Mouse (Mus musculus) intestine, embryonic 16.5 days (tissue): Measurements from ENCODE around the gene Slc13a5. TPM values are rescaled to one million over a fixed set of nuclear protein-coding genes. Genes with fewer than 3 reads are reported as not detected.

Source experiments
- ATAC-seq: fragments of 200-750 bp; cut with Nextera tagmentation; 2 replicates; pipeline ENCODE4 v1.8.0; 2017; ENCODE audit warnings: moderate TSS enrichment, moderate library complexity
- H3K27ac ChIP-seq: fragments of 300-500 bp; sonication (generic); 2 replicates; pipeline ENCODE4 v1.5.1; 2014; ENCODE audit warnings: mild to moderate bottlenecking, low read length
- H3K27me3 ChIP-seq: fragments of 300-500 bp; sonication (generic); replicated peaks from 2 replicates; pipeline ENCODE4 v1.6.1; 2014; ENCODE audit warnings: low read length, control low read depth, mixed read lengths; ENCODE audit not compliant: control insufficient read depth, insufficient read depth
- H3K36me3 ChIP-seq: fragments of 300-500 bp; sonication (generic); 2 replicates; pipeline ENCODE4 v1.6.1; 2014; ENCODE audit warnings: low read length, control low read depth; ENCODE audit not compliant: control insufficient read depth, insufficient read depth
- H3K4me1 ChIP-seq: fragments of 300-500 bp; sonication (generic); 2 replicates; pipeline ENCODE4 v1.6.1; 2014; ENCODE audit warnings: low read length, control low read depth, mixed read lengths; ENCODE audit not compliant: control insufficient read depth, insufficient read depth
- H3K4me2 ChIP-seq: fragments of 300-500 bp; sonication (generic); 2 replicates; pipeline ENCODE4 v1.6.1; 2014; ENCODE audit warnings: low read depth, low read length, control low read depth
- H3K4me3 ChIP-seq: fragments of 300-500 bp; sonication (generic); 2 replicates; pipeline ENCODE4 v1.5.1; 2014; ENCODE audit warnings: mild to moderate bottlenecking, low read length
- H3K9ac ChIP-seq: fragments of 300-500 bp; sonication (generic); 2 replicates; pipeline ENCODE4 v1.6.1; 2014; ENCODE audit warnings: low read depth, low read length
- H3K9me3 ChIP-seq: fragments of 300-500 bp; sonication (generic); 2 replicates; pipeline ENCODE4 v1.6.1; 2016; ENCODE audit warnings: low read length, control low read depth; ENCODE audit not compliant: control insufficient read depth
- WGBS: fragments of 180-500 bp; shearing (Covaris S2); extraction: QIAGEN DNeasy Blood & Tissue Kit; methylation state at CpG from one replicate; pipeline ENCODE4 v1.1.7; 2014; 5-methylcytosine and 5-hydroxymethylcytosine counted together
- polyA plus RNA-seq: library from polyadenylated mRNA; unstranded; fragments of >200 nt; fragmentation: Nextera tagmentation; extraction: Ambion mirVana; gene quantifications from 2 replicates; pipeline ENCODE4 v1.2.1, GENCODE M21; 2015

The Slc13a5 gene
- polyA plus RNA-seq, 1 experiment from 2014 or later: 0.16 TPM

DNA sequence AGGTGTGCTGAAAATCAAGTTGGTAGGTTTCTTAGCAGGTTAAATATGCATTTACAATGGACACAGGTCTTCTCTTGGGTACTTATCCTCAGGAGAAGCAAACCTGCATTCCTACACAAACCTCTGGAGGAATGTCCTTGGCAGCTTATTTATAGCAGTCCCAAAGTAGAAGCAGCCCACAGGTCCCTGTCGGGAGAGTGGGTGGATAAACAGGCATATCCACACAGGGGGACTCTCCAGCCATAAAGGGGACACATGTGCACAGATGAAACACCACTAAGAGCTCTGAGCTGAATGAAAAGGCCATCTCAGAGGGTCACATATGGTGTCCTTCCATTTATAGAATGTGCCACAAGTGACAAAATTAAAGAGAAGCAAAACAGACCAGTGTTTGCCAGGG lies 4.7 kb upstream of the Slc13a5 start:
- no peak overlapping the region for H3K4me2 ChIP-seq
- no peaks in the 10 kb centered on the region for H3K9me3 ChIP-seq
- H3K36me3 ChIP-seq: no peaks in the 10 kb centered on the region
- H3K9ac ChIP-seq: no peak overlapping the region
- no peak overlapping the region for H3K27ac ChIP-seq
- ATAC-seq: no peak
- H3K4me3 ChIP-seq: no peak overlapping the region
- 23% methylated on average over 1 of the region's 1 CpGs for WGBS
- H3K27me3 ChIP-seq: peaks cover 13% of the 10 kb centered on the region
- 0 out of 2 replicates have a peak, but pooled peaks cover 3% of the 10 kb centered on the region for H3K4me1 ChIP-seq

DNA sequence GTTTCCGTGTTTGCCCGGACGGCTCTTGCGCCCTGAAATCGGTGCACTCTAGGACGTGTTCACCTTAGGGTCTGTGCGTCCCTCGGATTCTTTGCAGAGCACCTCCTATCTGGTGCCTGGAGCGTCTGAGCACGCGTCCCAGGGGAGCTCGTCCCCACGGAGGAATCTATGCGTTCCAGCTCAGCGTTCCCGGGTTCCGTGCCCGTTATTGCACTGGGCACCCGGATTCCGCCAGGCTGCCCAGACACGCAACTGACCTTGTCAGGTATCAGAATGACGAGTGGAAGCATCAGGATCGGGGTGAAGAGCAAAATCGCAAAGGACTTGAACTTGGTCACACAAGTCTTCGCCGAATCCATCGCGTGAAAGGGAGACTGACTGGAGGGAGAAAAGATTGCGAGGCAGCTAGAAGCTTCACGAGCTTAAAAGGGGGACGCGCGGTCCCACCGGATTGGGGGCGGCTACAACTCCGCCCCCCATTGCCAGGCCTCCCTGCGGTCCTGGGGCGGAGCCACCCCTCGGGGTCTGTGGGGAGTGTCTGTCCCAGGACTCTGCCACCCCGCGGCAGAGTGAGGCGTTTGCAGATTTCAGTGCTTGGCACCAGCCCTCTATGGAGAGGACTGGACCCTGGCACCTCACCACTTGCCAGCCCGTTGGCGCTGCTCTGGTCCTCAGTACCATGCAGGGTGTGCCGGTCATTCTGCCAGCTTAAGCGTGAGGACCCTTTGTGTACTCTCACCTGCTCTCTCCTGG lies 639 bp downstream of the Slc13a5 start:
- no peaks in the 10 kb centered on the region for H3K9me3 ChIP-seq
- no peak overlapping the region for H3K27ac ChIP-seq
- H3K4me3 ChIP-seq: peak overlapping the region; percentile 50
- H3K36me3 ChIP-seq: no peaks in the 10 kb centered on the region
- H3K4me2 ChIP-seq: peak overlapping the region; percentile 83
- ATAC-seq: peak; percentile 82
- H3K9ac ChIP-seq: peak overlapping the region; percentile 44
- peaks cover 27% of the 10 kb centered on the region for H3K27me3 ChIP-seq
- H3K4me1 ChIP-seq: peaks cover 7% of the 10 kb centered on the region; the same call in 1 of the 2 replicates
- under 1% methylated on average over 46 of the region's 46 CpGs for WGBS

DNA sequence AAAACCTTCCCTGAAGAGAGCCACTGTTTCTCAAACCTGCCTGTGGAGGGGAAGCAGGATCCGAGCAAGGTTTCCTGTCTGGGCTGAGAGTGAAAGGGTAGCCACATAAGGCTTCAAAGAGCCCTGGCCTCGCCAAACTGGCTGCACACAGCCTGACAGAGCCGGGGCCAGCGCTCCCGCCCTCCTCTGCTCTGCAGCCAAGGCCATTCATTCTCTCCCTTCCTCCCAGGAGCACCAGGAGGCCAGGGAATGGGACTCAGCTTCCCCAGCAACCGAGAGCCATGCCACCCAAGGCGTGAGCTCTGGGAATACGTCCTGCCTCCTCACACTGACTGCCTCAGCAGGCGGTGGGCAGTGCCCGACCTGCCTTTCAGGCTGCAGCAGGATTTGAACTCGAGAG lies 1.5 kb downstream of the Slc13a5 start:
- Histone ChIP-seq H3K27ac (no peak overlapping the region), H3K9ac (no peak overlapping the region), H3K9me3 (no peaks in the 10 kb centered on the region), H3K36me3 (no peaks in the 10 kb centered on the region), H3K4me2 (no peak overlapping the region), H3K27me3 (peaks cover 27% of the 10 kb centered on the region), H3K4me1 (peaks cover 7% of the 10 kb centered on the region; the same call in 1 of the 2 replicates), H3K4me3 (no peak overlapping the region; the same call in 1 of the 2 replicates)
- WGBS: 9% methylated on average over 11 of the region's 11 CpGs
- no peak for ATAC-seq

DNA sequence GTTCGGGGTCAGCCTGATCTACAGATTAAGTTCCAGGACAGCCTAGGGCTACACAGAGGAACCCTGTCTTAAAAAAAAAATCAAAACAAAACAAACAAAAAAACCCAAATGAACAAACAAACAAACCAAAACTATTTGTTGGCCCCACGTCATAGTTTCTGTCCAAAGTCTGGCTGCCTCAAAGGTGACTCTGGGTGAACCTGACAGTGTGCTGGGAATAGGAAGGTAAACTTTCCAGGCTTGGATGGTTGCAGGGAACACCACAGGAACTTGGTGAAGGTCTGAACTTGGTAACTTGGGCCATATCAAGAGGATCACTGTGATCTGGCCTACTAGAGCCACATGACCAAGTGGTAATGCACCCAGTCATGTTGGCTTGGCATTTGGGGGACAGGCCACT lies 10.6 kb downstream of the Slc13a5 start:
- H3K4me3 ChIP-seq: no peak overlapping the region
- no peaks in the 10 kb centered on the region for H3K27me3 ChIP-seq
- no peak for ATAC-seq
- H3K4me1 ChIP-seq: no peaks in the 10 kb centered on the region
- no peaks in the 10 kb centered on the region for H3K36me3 ChIP-seq
- no peak overlapping the region for H3K9ac ChIP-seq
- WGBS: 76% methylated on average over 2 of the region's 2 CpGs
- no peak overlapping the region for H3K4me2 ChIP-seq
- H3K27ac ChIP-seq: no peak overlapping the region
- H3K9me3 ChIP-seq: no peaks in the 10 kb centered on the region

DNA sequence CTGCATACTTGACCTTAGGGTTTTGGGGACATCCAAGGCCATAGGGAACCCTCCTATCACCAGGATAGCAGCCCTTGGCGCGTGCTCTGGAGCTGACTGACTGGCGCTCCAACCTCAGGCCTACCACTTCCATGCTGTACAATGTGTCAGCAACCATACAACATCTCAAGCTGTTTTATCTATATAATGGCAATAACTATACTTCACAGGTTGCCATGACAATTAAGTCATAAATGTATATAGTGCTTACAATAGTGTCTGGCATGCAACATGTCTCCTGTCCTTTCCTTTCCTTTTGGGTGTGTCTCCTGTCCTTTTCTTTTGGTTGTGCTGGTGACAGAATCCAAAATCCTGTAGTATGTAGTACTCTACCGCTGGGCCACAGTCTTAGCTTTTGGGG lies 11.4 kb downstream of the Slc13a5 start:
- 88% methylated on average over 4 of the region's 4 CpGs for WGBS
- no peaks in the 10 kb centered on the region for H3K4me1 ChIP-seq
- peak; percentile 77 for ATAC-seq
- H3K9ac ChIP-seq: no peak overlapping the region
- no peak overlapping the region for H3K4me2 ChIP-seq
- no peaks in the 10 kb centered on the region for H3K36me3 ChIP-seq
- no peaks in the 10 kb centered on the region for H3K27me3 ChIP-seq
- H3K9me3 ChIP-seq: no peaks in the 10 kb centered on the region
- H3K27ac ChIP-seq: no peak overlapping the region
- no peak overlapping the region for H3K4me3 ChIP-seq

DNA sequence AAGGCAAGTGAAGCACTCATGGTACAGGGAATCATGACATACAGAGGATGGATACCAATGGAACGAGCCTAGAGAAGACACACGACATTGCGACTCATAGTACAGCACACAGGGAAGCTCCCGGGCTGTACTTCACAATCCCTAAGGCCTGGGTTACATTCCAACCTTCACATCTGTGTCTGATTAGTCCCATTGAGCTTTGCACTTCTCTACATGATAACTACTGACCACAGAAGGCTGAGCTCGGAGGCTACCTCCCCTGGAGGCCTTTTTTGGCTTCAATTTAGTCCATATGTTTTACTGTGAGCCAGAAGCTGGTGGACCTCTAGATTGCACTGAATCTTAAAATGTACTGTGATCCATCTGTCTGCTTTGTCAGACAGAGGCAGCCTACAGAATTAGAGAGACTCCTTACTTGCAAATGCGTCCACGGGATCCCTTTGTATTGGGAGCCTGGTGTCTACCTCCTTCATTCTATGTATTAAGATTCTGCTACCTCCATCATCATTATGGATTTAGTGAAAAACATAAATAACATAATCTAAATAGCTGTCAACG lies 21.7 kb downstream of the Slc13a5 start:
- Histone ChIP-seq H3K4me2 (no peak overlapping the region), H3K36me3 (no peaks in the 10 kb centered on the region), H3K9ac (no peak overlapping the region), H3K9me3 (no peaks in the 10 kb centered on the region), H3K4me3 (no peak overlapping the region), H3K27ac (no peak overlapping the region), H3K4me1 (no peaks in the 10 kb centered on the region), H3K27me3 (no peaks in the 10 kb centered on the region)
- no peak for ATAC-seq
- WGBS: 87% methylated on average over 8 of the region's 8 CpGs

DNA sequence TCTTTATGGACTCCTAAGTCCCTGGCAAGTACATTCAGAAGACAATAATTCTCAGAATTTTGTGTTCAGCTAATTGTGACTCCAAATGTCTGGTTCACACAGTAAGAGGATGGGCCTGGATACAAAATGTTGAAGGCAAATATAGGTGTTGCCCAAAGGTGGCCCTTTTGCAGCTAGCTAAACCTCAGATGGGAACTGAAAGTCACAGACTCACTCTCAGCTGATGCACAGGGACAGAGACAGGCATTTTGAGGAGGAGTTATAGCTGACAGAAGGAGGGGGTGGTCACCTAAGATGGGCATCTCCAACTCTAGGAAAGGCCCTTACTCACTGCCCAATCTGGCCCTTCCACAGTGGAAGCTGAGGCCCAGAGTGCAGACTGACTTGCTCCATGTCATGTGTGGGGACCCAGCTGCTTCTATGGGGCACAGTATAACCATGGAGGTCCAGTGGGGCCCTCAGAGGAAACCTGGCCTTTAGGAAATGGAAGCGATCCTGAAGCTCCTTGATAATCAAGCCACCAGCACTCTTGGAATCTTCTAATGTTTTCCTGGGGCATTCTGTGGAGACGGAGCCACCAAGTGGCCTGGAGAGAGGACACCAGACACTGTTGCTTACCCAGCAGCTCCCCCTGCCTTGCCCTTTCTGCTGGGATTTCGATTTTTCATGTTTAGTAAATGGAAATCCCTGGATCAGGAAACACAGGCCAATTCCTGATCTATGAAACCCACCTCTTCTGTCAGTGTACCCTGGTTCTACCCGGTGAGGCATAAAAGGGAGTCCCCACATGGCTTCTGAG lies 26.8 kb downstream of the Slc13a5 start:
- Histone ChIP-seq H3K4me3 (no peak overlapping the region), H3K27me3 (no peaks in the 10 kb centered on the region), H3K9ac (no peak overlapping the region), H3K36me3 (no peaks in the 10 kb centered on the region), H3K4me2 (no peak overlapping the region), H3K4me1 (no peaks in the 10 kb centered on the region), H3K27ac (no peak overlapping the region), H3K9me3 (no peaks in the 10 kb centered on the region)
- no peak for ATAC-seq
- 63% methylated on average over 4 of the region's 4 CpGs for WGBS

DNA sequence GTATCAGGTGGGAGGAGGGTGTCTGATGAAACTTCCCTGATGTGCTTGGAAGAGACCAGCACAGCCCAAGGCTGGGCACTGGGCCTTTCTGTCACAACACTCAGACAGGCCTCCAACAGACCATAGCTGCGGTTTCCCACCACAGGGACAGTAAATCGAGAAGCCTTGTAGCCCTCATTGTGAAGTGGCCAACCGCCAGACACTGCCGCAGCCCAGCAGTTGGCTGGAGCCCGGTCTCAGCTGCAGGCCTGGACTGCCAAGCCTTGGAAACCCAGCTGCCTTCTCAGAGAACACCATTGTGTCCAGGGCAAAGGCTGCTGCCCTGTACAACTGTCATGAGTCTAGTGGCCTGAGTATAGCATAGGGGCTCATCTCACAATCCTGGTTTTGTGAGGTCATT lies 33.0 kb downstream of the Slc13a5 start:
- no peaks in the 10 kb centered on the region for H3K4me1 ChIP-seq
- no peak for ATAC-seq
- H3K9ac ChIP-seq: no peak overlapping the region
- no peak overlapping the region for H3K27ac ChIP-seq
- H3K4me3 ChIP-seq: no peak overlapping the region
- no peaks in the 10 kb centered on the region for H3K9me3 ChIP-seq
- no peak overlapping the region for H3K4me2 ChIP-seq
- H3K36me3 ChIP-seq: no peaks in the 10 kb centered on the region
- 74% methylated on average over 5 of the region's 5 CpGs for WGBS
- no peaks in the 10 kb centered on the region for H3K27me3 ChIP-seq

DNA sequence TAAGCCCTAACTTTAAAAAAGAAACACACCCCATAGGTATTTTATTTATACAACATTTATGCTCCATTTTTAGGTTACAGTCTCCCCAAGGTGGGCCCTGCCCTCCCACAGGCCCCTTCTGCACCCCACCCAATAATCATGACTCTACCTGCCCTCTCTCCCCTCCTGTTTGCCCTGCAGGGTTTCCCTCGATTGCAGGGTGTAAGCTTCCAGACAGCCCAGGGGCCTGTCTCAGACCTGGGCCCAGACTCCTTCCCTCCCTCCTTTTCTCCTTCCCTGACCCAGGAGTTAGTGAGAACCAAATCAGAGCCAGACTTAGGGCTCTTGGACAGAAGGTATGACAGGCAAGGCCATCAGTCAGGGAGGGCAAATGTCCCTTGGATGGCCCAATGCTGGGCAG lies 34.0 kb downstream of the Slc13a5 start:
- H3K4me3 ChIP-seq: no peak overlapping the region
- no peaks in the 10 kb centered on the region for H3K27me3 ChIP-seq
- H3K4me2 ChIP-seq: no peak overlapping the region
- no peaks in the 10 kb centered on the region for H3K4me1 ChIP-seq
- WGBS: 75% methylated on average over 1 of the region's 1 CpGs
- H3K27ac ChIP-seq: no peak overlapping the region
- ATAC-seq: no peak
- no peak overlapping the region for H3K9ac ChIP-seq
- no peaks in the 10 kb centered on the region for H3K36me3 ChIP-seq
- H3K9me3 ChIP-seq: no peaks in the 10 kb centered on the region
